Mouse (Mus musculus) thymus, adult 2 months (tissue): ENCODE data around the gene Gpx1. TPM values are rescaled to one million over a fixed set of nuclear protein-coding genes. Genes with fewer than 3 reads are reported as not detected.

Source experiments
- DNase-seq: peaks from one replicate; pipeline ENCODE4 v3.0.0; 2021
- H3K27ac ChIP-seq: fragments of 200-500 bp; 2 replicates; pipeline ENCODE4 v1.5.1; 2012; ENCODE audit warnings: low read length, control low read depth; ENCODE audit not compliant: control insufficient read depth, insufficient read depth
- H3K27me3 ChIP-seq: fragments of 200-500 bp; 2 replicates; pipeline ENCODE4 v1.6.1; 2012; ENCODE audit warnings: mild to moderate bottlenecking, low read length, moderate library complexity, mixed read lengths; ENCODE audit not compliant: control insufficient read depth, insufficient read depth
- H3K36me3 ChIP-seq: fragments of 200-500 bp; 2 replicates; pipeline ENCODE4 v1.6.1; 2012; ENCODE audit warnings: mild to moderate bottlenecking, low read length, moderate library complexity; ENCODE audit not compliant: control insufficient read depth, insufficient read depth
- H3K4me1 ChIP-seq: fragments of 200-500 bp; replicated peaks from 2 replicates; pipeline ENCODE4 v1.6.1; 2012; ENCODE audit warnings: low read length; ENCODE audit not compliant: control insufficient read depth, insufficient read depth
- H3K4me3 ChIP-seq: fragments of 200-500 bp; 2 replicates; pipeline ENCODE4 v1.5.1; 2012; ENCODE audit warnings: mild to moderate bottlenecking, low read length, control low read depth, moderate library complexity; ENCODE audit not compliant: control insufficient read depth, insufficient read depth
- CTCF ChIP-seq: fragments of 200-500 bp; IDR thresholded peaks from 2 replicates; pipeline ENCODE4 v1.5.1; 2012; ENCODE audit warnings: mild to moderate bottlenecking, control low read depth, low read length, moderate library complexity, borderline replicate concordance; ENCODE audit not compliant: control insufficient read depth, poor library complexity, insufficient read depth; ENCODE audit errors: extremely low read depth
- POLR2A ChIP-seq: fragments of 200-500 bp; IDR thresholded peaks from 2 replicates; pipeline ENCODE4 v1.6.1; 2012; ENCODE audit warnings: mild to moderate bottlenecking, low read length, control low read depth, moderate library complexity; ENCODE audit not compliant: control insufficient read depth, poor library complexity, insufficient read depth; ENCODE audit errors: extremely low read depth
- WGBS: fragments of 180-500 bp; shearing (Covaris S2); methylation state at CpG from one replicate; pipeline ENCODE4 v1.1.7; 2018; 5-methylcytosine and 5-hydroxymethylcytosine counted together
- polyA plus RNA-seq: library from polyadenylated mRNA; depleted of rRNA; stranded (reverse); fragments of >200 nt; gene quantifications from 2 replicates; pipeline ENCODE4 v1.2.3, GENCODE M21; 2012

Gene Gpx1
- polyA plus RNA-seq, 1 experiment: 899 TPM

DNA sequence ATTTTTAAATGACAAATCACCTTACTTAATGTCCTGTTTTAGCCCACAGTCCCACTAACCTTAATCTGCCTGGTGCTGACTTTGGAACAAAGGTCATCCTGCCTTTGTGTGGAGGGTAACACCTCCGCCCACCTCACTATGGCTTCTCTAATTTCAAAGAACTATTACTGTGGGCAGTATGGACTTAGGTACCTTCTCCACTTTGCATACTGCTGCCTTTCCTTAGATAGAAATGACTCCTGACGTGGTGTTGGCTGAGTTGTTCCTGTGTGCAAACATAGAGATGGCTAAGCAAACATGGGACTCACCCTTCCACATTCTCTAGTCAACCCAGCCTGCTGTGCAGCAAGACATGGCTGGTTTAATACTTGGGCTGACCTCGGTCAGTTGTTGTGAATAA lies 36.9 kb upstream of the Gpx1 start:
- H3K4me3 ChIP-seq: no peak overlapping the region
- H3K36me3 ChIP-seq: no peaks in the 10 kb centered on the region
- no peak overlapping the region for H3K27ac ChIP-seq
- no peak for DNase-seq
- H3K4me1 ChIP-seq: peaks cover 7% of the 10 kb centered on the region
- no peaks in the 10 kb centered on the region for H3K27me3 ChIP-seq
- 94% methylated on average over 3 of the region's 3 CpGs for WGBS
- TF ChIP-seq POLR2A (no peak), CTCF (no peak)

DNA sequence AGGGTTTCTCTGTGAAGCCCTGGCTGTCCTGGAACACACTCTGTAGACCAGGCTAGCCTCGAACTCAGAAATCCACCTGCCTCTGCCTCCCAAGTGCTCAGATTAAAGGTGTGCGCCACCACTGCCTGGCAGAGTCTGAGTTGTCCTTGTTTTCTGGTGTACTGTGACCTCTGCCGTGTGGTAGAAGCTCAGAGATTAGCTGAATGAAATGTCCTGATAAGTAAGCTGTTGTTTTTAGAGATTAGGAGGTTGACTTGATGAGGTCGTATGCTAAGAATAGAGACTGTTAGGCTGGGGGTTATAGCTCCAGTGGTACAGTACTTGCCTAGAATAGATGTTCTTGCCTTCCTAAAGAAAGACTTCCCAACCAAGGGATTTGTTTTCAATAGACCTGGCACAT lies 34.0 kb upstream of the Gpx1 start:
- 94% methylated on average over 4 of the region's 4 CpGs for WGBS

DNA sequence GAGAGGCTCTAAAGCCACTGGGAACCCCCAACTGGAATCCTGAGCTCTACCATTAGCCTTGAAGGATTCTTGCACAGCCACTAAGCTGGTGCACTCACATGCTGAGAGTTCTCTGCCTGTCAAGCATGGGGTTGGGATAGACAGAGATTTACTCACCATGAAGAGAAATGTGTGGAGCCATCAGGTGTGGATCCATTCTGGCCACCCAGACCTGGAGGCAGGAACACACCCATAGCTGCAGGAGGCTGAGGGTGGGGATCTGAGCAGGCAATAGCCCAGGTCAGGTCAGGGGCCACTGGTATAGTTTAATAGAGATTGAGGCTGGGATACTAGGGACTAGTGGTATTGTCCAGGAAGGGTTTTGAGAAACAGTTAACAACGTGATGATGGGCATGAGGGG lies 33.5 kb upstream of the Gpx1 start:
- peaks cover 9% of the 10 kb centered on the region for H3K4me1 ChIP-seq
- no peak for DNase-seq
- no peaks in the 10 kb centered on the region for H3K36me3 ChIP-seq
- no peaks in the 10 kb centered on the region for H3K27me3 ChIP-seq
- H3K4me3 ChIP-seq: peak overlapping the region; percentile 57
- WGBS: 0% methylated on average over 1 of the region's 1 CpGs
- TF ChIP-seq CTCF: no peak
- TF ChIP-seq POLR2A: no peak
- no peak overlapping the region for H3K27ac ChIP-seq

More for the DNA sequence above, 34.0 kb upstream of the Gpx1 start:
- no peaks in the 10 kb centered on the region for H3K27me3 ChIP-seq
- DNase-seq: no peak
- H3K36me3 ChIP-seq: no peaks in the 10 kb centered on the region
- peaks cover 9% of the 10 kb centered on the region for H3K4me1 ChIP-seq
- H3K27ac ChIP-seq: no peak overlapping the region
- TF ChIP-seq CTCF: no peak
- TF ChIP-seq POLR2A: no peak
- H3K4me3 ChIP-seq: no peak overlapping the region

GRCm38 (mm10) chr9:108305629-108306520 lies 32.8 kb upstream of the Gpx1 start, which contains the start of the genes Rhoa and Tcta:
Gene Rhoa, plus strand, starts transcription at chr9:108306129.
Gene Tcta, minus strand, starts transcription at chr9:108306160.
- Histone ChIP-seq H3K4me1 (peaks cover 9% of the 10 kb centered on the region), H3K4me3 (peak within 1 kb of the TSS; percentile 95), H3K36me3 (no peaks in the 10 kb centered on the region), H3K27me3 (no peaks in the 10 kb centered on the region), H3K27ac (peak within 1 kb of the TSS; percentile 95)
- TF ChIP-seq POLR2A (peak; percentile 92), CTCF (peak; percentile 44; the same call in 1 of the 2 replicates)
- peak; percentile 98 for DNase-seq
- WGBS: under 1% methylated on average over 81 of the region's 81 CpGs

GRCm38 (mm10) chr9:108306571-108306980 lies 32.1 kb upstream of the Gpx1 start:
- Histone ChIP-seq H3K4me3 (peak overlapping the region; percentile 95), H3K27me3 (no peaks in the 10 kb centered on the region), H3K36me3 (no peaks in the 10 kb centered on the region), H3K4me1 (peaks cover 9% of the 10 kb centered on the region), H3K27ac (peak overlapping the region; percentile 95)
- DNase-seq: peak; percentile 84
- 1% methylated on average over 50 of the region's 51 CpGs for WGBS
- TF ChIP-seq CTCF (0 out of 2 replicates have a peak, but pooled peaks have one; percentile 12), POLR2A (no peak)

- Histone ChIP-seq H3K27me3 (no peaks in the 10 kb centered on the region), H3K36me3 (no peaks in the 10 kb centered on the region), H3K4me1 (peaks cover 9% of the 10 kb centered on the region), H3K27ac (peak overlapping the region; percentile 65), H3K4me3 (peak overlapping the region; percentile 95)
- DNase-seq: no peak
- TF ChIP-seq CTCF (no peak), POLR2A (no peak)
- 4% methylated on average over 12 of the region's 12 CpGs for WGBS
These were observed 31.5 kb upstream of the Gpx1 start for GRCm38 (mm10) chr9:108307021-108307807.
